Mouse (Mus musculus) inflammation-experienced regulatory T-cells, adult 16 weeks (primary cell): ENCODE data around the gene Fbxo2. TPM values are rescaled to one million over a fixed set of nuclear protein-coding genes. Genes with fewer than 3 reads are reported as not detected.

Source experiments
- polyA plus RNA-seq: library from polyadenylated mRNA; unstranded; fragments of 100-300 nt; shearing (Covaris generic); gene quantifications from one replicate; pipeline ENCODE4 v1.2.1, GENCODE M21; 2017

Gene Fbxo2
- polyA plus RNA-seq, result not detected

DNA sequence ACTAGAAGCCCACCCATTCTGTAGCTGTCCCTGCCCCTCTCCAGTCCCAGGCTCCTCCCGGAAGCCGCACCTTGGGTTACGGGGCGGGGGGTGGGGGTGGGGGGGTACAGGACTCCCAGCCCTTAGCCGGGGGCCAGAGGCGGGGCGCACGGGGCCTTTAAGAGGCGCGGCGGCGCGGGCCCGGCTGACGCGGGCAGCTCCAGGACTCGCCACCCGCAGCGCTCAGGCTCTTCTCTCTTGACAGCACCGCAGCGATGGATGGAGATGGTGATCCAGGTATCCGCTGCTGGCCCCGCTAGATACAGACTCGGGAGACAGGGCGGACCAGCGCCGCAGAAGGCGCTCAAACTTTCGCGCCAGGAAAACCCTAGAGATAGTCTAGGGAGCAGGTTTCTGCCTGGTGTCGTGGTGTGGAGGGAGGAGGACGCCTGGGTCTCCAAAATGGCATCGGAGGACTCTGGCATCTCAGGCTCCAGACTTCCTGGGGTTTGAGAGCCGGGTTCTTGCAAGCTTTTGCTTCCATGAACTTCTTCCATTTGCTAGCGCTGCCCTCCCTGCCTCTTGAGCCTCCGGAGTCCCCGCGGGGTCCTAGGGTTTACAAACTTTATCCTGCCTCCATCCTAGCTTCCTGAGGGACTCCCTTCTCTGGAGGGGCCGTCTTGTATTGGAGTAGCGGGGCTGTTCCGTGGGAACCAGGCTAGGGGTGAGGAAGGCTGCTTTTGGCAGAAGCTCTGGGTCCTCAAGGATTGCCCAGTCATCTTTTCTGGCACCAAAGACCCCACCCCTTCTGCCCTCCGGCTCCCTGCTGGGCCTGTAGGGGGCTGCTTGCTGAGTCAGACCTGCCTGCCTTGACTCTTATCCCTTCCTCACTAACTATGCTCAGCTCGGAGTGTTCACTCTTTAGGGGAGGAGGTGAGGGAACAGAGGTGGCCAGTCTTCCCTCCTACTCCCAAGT is at the start of gene Fbxo2, which contains the start of gene Fbxo44:
Gene Fbxo2 (plus strand): TSS at position 186 of the 955 bp plus-strand sequence.
Gene Fbxo44 (minus strand): TSS at position 47 of the 955 bp plus-strand sequence.

DNA sequence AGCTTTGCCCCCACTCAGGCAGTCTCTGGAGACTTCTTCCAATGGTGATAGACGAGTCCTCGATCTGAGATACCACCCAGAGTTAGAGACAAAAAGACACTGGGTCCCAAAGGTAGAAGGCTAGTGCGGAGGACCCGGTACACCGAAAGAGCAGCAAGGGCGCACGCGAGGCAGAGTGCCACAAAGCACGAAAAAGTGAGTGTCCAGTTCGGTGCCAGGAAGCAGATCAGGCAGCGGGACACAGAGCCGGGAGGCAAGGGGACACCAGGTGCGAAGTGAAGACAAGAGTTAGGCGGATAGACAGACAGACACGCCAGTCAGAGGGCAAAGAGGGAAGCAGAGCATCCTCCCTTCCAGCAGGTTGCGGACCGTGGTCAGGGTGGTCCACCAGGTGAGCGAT is 30.3 kb upstream of the Fbxo2 start, which contains the start of gene Mad2l2:
Gene Mad2l2 (plus strand): TSS at position 252 of the 400 bp plus-strand sequence.

DNA sequence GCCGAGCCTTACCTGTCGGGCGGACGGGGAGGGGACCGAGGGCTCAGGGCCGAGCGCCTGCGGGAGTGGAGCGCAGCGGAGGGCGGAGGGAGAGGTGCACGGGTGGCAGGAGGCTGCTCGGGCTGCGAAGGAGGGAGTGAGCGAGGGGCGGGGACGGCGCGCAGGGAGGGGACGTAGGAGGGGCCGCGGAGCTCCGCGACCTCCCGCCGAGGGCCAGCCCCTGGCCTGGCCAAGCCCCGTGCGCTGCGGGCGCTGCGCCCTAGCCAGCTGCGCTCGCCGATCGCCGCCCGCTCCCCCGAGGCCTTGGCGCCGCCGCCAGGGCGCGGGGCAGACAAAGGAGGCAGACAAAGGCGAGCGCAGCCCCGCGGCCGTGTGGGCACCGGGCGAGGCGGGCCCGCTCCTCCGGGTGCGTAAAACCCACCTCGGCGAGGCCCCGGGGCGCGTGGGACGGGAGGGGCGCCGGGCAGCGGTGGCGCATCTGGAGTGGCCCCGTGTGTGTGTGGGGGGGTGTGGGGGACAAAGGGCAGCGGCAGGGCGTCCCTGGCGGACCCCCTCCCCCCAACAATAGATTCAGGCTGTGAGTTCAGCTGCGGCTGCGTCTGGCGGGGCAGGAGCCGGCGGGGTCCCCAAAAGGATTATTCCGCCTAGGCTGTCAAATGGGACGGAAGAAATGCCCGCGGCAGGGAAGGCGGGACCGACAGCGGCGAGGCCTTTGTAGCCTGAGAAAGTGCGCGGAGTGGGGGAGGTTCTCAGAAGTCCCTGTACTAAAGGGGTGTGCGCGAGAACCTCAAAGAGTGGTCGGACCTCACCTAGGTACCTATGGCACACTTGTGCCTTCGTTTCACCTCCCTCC is 29.6 kb upstream of the Fbxo2 start, which contains the start of gene Draxin:
Gene Draxin (minus strand): TSS at position 138 of the 853 bp plus-strand sequence.

DNA sequence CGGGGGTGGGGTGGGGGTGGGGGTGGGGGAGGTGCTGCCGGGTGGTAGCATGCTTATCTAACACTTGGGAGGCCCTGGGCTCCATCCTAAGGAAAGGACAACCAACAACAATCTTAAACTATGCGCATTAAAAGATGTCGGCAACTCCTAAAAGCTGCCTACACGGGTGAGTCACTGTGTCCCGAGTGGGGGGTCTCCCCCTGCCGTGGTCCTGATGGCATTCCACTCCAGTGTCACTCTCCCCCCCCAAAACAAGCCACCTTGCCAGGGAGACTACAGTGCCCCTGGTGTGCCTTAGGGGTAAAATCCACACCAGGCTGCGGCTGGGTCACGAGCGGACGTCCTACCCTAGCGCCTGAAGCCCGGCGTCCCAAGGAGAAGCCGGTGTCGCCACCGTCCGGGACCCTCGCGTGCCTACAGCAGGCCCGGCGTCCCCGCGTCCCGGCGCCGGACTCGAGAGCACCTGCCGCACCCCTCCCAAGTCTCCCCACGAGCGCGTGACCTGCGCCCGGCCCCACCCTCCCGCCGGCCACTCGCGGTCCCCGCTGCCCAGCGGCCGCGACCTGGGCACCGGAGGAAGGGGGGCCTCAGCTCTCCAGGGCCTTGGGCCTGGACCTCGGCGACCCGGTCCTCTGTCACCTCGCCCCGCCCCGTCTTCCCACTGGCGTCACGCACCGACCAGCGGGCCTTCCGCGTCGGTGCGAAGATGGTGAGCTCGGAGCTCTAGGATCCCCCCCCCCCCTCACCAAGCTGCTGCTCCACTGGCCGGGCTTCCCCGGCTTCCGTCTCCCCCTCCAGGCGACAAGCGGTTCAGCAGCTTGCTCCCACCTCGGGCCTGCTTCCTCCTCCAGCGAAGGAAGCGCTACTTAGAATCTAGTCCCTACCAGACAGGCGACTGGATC is 8.9 kb upstream of the Fbxo2 start, which contains the start of gene Fbxo6:
Gene Fbxo6 (minus strand): TSS at position 874 of the 902 bp plus-strand sequence.

Other genes starting within 250 kb of the Fbxo2 start
- gene Plod1, start 223.9 kb upstream of the Fbxo2 start, polyA plus RNA-seq, result 11.6 TPM
- 4.5 TPM for gene 2510039O18Rik, start 219.7 kb upstream of the Fbxo2 start, polyA plus RNA-seq
- gene Nppb, start 174.8 kb upstream of the Fbxo2 start, polyA plus RNA-seq, result not detected
- gene Nppa, start 159.9 kb upstream of the Fbxo2 start, polyA plus RNA-seq, result not detected
- 10.1 TPM for gene Clcn6, start 121.8 kb upstream of the Fbxo2 start, polyA plus RNA-seq
- 21.3 TPM for gene Mthfr, start 121.5 kb upstream of the Fbxo2 start, polyA plus RNA-seq
- gene Agtrap, start 72.6 kb upstream of the Fbxo2 start, polyA plus RNA-seq, result 28.8 TPM
- gene Mad2l2, start 30.2 kb upstream of the Fbxo2 start, polyA plus RNA-seq, result 49.7 TPM
- 0.06 TPM for gene Draxin, start 29.9 kb upstream of the Fbxo2 start, polyA plus RNA-seq
- gene Fbxo6, start 8.5 kb upstream of the Fbxo2 start, polyA plus RNA-seq, result 50.2 TPM
- 4.3 TPM for gene Fbxo44, start 139 bp upstream of the Fbxo2 start, polyA plus RNA-seq
- gene Disp3, start 127.3 kb downstream of the Fbxo2 start, polyA plus RNA-seq, result not detected